Mouse (Mus musculus): ENCODE results near the gene Apol7a.
"Not testable (repeated sequence)": the region's sequence is repeated elsewhere in the genome, so short reads cannot be mapped to it uniquely, and the experiment has no call there.

Apol7a gene

DNA sequence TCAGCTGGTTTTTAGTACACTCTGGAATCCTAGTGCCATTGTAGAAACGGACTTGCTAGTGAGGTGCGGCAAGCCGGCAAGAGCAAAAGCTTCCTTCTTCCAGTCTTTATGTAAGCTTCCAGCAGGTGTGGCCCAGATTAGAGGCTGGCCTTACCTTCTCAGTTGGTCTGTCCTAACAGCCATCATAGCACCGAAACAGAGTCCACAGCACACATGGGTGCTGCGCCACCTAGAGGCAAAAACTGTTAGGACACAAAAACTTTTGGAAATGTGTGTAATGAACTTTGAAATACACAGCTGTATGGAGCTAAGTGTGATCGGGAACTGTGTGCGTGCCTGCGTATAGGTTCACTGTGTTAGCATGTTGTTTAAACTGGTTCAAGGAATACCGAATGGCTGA lies at the start of gene Apol7a:
Gene Apol7a (minus strand): TSS at position 84 of the 400 bp plus-strand sequence.
- DNase-seq (ENCODE audit: low spot score): not testable (repeated sequence)

- not testable (repeated sequence) for DNase-seq (ENCODE audit: low spot score)
Observed at GRCm38 (mm10) chr15:77447392-77447791, 48.5 kb upstream of the Apol7a start, which contains the start of gene Apol7b. Gene Apol7b, minus strand, starts transcription at chr15:77447492.

GRCm38 (mm10) chr15:77445668-77446067 lies 46.8 kb upstream of the Apol7a start:
- DNase-seq (ENCODE audit: low spot score): not testable (repeated sequence)

DNA sequence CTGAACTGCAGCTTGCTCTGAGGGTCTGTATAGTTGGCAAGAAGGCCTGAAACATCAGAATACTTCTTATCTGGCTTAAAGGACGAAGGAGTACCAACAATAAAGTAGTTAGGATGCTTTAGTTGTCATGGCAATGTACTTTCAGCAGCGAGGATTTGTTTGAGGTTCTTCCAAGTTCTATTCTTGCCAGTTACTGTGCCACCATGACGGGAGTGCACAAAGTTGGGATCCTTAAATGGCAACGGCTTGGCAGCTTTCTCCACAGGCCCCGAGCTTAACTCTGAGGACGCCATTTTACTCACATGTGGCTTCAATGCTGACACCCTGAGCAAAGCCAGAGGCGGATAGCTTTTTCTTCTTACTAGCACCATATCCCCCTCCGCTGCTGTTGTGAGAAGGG lies 45.8 kb upstream of the Apol7a start:
- not testable (repeated sequence) for DNase-seq (ENCODE audit: low spot score)

GRCm38 (mm10) chr15:77428690-77429448 lies 30.0 kb upstream of the Apol7a start:
- DNase-seq (ENCODE audit: low spot score): not testable (repeated sequence)

GRCm38 (mm10) chr15:77422925-77423324 lies 24.0 kb upstream of the Apol7a start:
- DNase-seq (ENCODE audit: low spot score): not testable (repeated sequence)

DNA sequence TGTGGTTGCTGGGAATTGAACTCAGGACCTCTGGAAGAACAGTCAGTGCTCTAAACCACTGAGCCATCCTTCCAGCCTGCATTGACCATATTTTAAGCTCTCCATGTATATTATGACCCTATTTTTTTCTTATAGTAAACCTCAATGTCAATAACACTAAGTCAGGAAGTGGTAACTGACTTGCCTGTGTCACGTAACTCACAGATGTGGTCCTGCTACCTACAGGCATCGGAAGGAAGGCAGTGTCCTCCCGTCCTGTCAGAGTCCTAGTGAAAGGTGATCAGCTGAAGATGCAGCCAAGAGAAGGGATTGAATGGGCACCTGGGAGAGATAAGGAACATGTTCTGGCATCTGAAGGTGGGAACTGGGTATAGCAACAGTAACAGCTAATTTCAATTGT lies 20.7 kb upstream of the Apol7a start:
- DNase-seq (ENCODE audit: low spot score): not testable (repeated sequence)

DNA sequence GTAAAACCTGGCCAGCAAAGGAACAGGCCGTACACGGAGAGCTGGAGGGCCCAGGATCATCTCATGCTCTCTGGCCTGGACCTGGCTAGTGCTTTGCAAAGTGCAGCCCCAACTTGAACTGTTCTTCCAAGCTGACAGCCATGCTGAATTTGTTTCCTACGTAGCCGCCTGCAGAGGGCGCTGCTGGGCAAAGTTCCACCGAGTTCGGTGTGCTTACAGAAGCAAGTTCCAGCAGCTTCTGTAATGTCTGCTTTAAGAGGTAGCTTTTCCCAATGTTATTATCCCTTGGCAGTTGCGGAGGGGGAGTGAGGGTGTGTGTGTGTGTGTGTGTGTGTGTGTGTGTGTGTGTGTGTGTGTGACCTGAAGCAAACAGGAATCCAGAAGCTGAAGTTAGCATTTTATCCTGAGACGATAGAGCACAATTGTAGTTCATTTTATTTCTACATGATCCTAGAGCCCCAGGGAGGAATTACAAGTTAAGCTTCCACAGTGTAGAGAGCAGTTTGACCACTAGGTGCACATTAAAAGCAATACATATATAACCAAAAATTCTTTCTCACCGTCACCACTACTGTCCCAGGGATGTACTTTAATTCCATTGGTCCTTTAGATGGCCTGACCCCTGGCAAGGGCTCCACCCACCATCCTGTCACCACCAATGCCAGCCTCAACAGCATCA lies 17.9 kb upstream of the Apol7a start:
- not testable (repeated sequence) for DNase-seq (ENCODE audit: low spot score)

- DNase-seq (ENCODE audit: low spot score): not testable (repeated sequence)
Observed at GRCm38 (mm10) chr15:77415653-77416052, 16.7 kb upstream of the Apol7a start.

DNA sequence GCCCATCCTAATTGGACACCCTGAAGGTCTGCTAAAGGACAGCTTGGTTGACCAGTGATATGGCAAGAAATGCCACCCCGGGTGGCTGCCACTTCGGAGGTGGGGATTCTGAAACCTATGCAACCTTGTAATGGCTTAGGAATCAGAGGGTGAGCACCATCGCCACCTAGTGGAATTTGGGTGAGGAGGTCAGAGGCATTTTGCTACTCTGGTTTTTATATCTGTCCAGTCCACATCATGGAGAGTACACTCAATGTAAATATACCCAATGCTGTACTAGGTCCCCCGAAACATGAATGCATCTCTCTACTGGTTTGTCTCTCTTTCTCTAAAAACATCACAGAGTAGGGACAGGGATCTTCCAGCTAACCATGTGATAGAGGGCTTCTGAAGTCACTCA lies 13.8 kb upstream of the Apol7a start:
- not testable (repeated sequence) for DNase-seq (ENCODE audit: low spot score)

- DNase-seq (ENCODE audit: low spot score): not testable (repeated sequence)
Observed at GRCm38 (mm10) chr15:77411035-77411434, 12.1 kb upstream of the Apol7a start, which contains the start of gene Apol9a. Gene Apol9a, minus strand, starts transcription at chr15:77411135.

- DNase-seq (ENCODE audit: low spot score): not testable (repeated sequence)
Observed at GRCm38 (mm10) chr15:77406370-77406769, 7.5 kb upstream of the Apol7a start.

DNA sequence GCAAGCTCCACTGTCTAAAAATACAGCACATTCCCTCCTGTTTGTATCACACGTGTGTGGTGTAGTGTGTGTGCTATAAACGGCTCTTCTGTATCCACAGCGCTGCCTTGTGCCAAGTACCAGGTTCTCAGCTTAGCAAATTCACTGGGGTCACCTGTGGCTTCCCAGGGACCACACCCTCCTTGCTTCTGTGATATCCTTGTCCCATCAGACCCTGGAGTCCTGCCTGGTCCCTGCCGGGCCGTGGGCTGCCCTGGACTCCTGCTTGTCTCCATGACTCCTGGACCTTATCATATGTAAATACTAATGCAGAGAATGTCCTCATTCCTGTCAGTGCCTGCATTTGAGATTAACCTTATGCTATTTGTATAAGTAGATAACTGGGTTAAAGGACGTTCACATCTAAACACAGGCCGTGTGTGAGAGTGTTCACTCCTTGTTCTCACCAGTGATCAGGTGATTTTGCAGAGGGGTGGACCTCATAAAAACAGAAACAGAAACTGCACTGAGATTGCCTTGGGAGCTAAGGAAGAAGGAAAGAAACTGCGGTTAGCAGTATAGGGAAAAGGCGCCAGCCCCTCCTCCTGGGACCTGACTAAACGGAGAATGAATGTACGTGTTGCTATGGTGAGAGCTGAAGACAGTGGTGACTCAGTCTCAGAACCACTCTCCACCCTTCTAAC lies 1.3 kb downstream of the Apol7a start:
- not testable (repeated sequence) for DNase-seq (ENCODE audit: low spot score)

DNA sequence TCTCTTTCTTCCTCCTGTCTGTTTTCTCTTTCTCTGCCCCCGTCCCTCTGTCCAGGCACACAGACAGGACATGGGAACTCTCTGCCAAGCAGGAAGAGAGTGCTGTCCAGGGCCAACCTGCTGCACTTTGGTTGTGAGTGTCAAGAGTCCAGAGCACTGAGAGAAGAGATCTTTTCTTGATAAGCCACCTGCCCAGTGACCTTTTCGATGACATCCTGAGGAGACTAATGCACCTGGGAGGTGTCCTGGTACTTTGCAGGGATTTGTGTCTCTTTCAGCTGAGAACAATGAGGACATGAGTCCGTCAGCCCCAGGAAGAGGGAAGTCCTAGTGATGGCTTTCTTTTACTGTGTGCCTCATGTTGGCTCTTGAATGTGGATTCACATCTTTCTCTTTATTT lies 5.1 kb downstream of the Apol7a start:
- not testable (repeated sequence) for DNase-seq (ENCODE audit: low spot score)

- DNase-seq (ENCODE audit: low spot score): no peak
Observed at GRCm38 (mm10) chr15:77387462-77387861, 11.4 kb downstream of the Apol7a start.

GRCm38 (mm10) chr15:77384340-77385030 lies 14.4 kb downstream of the Apol7a start:
- DNase-seq (ENCODE audit: low spot score): no peak

- no peak for DNase-seq (ENCODE audit: low spot score)
Observed at GRCm38 (mm10) chr15:77382880-77383279, 16.0 kb downstream of the Apol7a start.

- DNase-seq (ENCODE audit: low spot score): no peak
Observed at GRCm38 (mm10) chr15:77382271-77382850, 16.5 kb downstream of the Apol7a start.

DNA sequence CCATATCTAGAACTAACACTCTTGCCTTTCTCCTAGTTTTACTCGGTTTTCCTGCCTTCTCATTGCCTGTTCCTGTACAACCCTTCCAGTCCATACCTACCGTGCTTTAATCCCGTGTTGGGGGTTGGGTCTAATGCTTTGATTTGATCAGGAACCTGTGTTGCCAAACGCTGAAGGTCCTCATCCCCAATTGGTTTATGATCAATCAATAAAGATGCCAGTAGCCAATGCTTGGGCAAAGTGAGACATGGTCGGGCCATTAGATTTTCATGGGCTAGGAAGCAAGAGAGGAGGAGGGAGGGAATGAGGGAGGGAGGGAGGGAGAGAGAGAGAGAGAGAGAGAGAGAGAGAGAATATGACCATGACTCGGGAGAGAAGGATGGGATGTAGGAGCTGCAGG lies 17.4 kb downstream of the Apol7a start:
- no peak for DNase-seq (ENCODE audit: low spot score)

GRCm38 (mm10) chr15:77379921-77380320 lies 19.0 kb downstream of the Apol7a start:
- DNase-seq (ENCODE audit: low spot score): no peak

DNA sequence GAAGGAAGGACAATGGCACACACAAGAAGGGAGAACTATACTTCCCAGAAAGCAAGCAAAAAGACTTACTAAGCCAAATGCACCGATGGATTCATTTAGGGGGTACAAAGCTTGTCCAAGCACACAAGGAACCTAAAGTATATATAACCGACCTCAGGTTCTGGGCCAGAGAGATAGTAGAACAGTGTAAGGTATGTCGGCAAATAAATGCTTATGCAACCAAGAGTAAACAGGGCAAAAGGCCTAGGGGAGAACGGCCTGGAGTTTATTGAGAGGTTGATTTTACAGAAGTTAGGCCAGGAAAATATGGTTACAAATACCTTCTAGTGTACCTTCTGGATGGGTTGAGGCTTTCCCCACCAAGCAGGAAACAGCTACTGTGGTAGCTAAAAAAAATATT lies 21.5 kb downstream of the Apol7a start:
- DNase-seq (ENCODE audit: low spot score): no peak

GRCm38 (mm10) chr15:77376920-77377319 lies 22.0 kb downstream of the Apol7a start:
- no peak for DNase-seq (ENCODE audit: low spot score)
